Mouse (Mus musculus): ENCODE results near the gene Slc4a1. TPM values are rescaled to one million over a fixed set of nuclear protein-coding genes. Genes with fewer than 3 reads are reported as not detected.

Slc4a1 gene
- polyA plus RNA-seq, 1 experiment from 2014 or later, result 6.9 TPM

- Histone ChIP-seq H3K4me2 (no peak overlapping the region), H3K36me3 (ENCODE audit: insufficient read depth) (no peaks in the 10 kb centered on the region), H3K27me3 (ENCODE audit: insufficient read depth, low read length) (no peaks in the 10 kb centered on the region), H3K27ac (ENCODE audit: low read depth) (no peak overlapping the region), H3K9ac (no peak overlapping the region), H3K4me3 (ENCODE audit: low read depth, low read length) (no peak overlapping the region), H3K9me3 (ENCODE audit: low read depth, low read length) (no peaks in the 10 kb centered on the region), H3K4me1 (ENCODE audit: insufficient read depth) (peaks cover 3% of the 10 kb centered on the region; the same call in 1 of the 2 replicates)
- 74% methylated on average over 6 of the region's 6 CpGs for WGBS
- ATAC-seq (ENCODE audit: insufficient read depth) (no peak), DNase-seq (no peak)
- no peak for TF ChIP-seq CTCF (IDR thresholded peaks at IDR 0.05; ENCODE audit: low read depth)
Observed at GRCm38 (mm10) chr11:102321931-102322330, 44.1 kb downstream of the Slc4a1 start.

GRCm38 (mm10) chr11:102320686-102321005, 45.4 kb downstream of the Slc4a1 start:
- DNase-seq, result peak; percentile 91

GRCm38 (mm10) chr11:102319941-102320685, 45.9 kb downstream of the Slc4a1 start:
- DNase-seq (peak; percentile 89), ATAC-seq (ENCODE audit: insufficient read depth) (peak; percentile 33; the same call in 1 of the 2 replicates)
- no peak for TF ChIP-seq CTCF (IDR thresholded peaks at IDR 0.05; ENCODE audit: low read depth)
- Histone ChIP-seq H3K9ac (peak overlapping the region; percentile 99), H3K4me1 (ENCODE audit: insufficient read depth) (peaks cover 7% of the 10 kb centered on the region; the same call in 1 of the 2 replicates), H3K27me3 (ENCODE audit: insufficient read depth, low read length) (no peaks in the 10 kb centered on the region), H3K36me3 (ENCODE audit: insufficient read depth) (peaks cover 8% of the 10 kb centered on the region; the same call in 1 of the 2 replicates), H3K4me3 (ENCODE audit: low read depth, low read length) (peak overlapping the region; percentile 98), H3K27ac (ENCODE audit: low read depth) (peak overlapping the region; percentile 99), H3K9me3 (ENCODE audit: low read depth, low read length) (no peaks in the 10 kb centered on the region), H3K4me2 (peak overlapping the region; percentile 99)
- WGBS, result under 1% methylated on average over 38 of the region's 38 CpGs

More at GRCm38 (mm10) chr11:102320686-102321005, 45.4 kb downstream of the Slc4a1 start:
- H3K36me3 ChIP-seq (ENCODE audit: insufficient read depth), result peaks cover 3% of the 10 kb centered on the region; the same call in 1 of the 2 replicates
- H3K9ac ChIP-seq, result peak overlapping the region; percentile 99
- H3K27ac ChIP-seq (ENCODE audit: low read depth), result peak overlapping the region; percentile 99
- H3K4me1 ChIP-seq (ENCODE audit: insufficient read depth), result peaks cover 7% of the 10 kb centered on the region; the same call in 1 of the 2 replicates
- no peaks in the 10 kb centered on the region for H3K9me3 ChIP-seq (ENCODE audit: low read depth, low read length)
- WGBS, result 11% methylated on average over 10 of the region's 10 CpGs
- H3K4me3 ChIP-seq (ENCODE audit: low read depth, low read length), result peak overlapping the region; percentile 98
- peak; percentile 29 for TF ChIP-seq CTCF (IDR thresholded peaks at IDR 0.05; ENCODE audit: low read depth)
- H3K4me2 ChIP-seq, result peak overlapping the region; percentile 99
- H3K27me3 ChIP-seq (ENCODE audit: insufficient read depth, low read length), result no peaks in the 10 kb centered on the region
- ATAC-seq (ENCODE audit: insufficient read depth), result peak; percentile 25; the same call in 1 of the 2 replicates

GRCm38 (mm10) chr11:102319410-102319792, 46.6 kb downstream of the Slc4a1 start, which contains the start of gene Ubtf:
Gene Ubtf (minus strand): TSS chr11:102319742.
- peak within 1 kb of the TSS; percentile 99 for H3K4me2 ChIP-seq
- no peak for ATAC-seq (ENCODE audit: insufficient read depth)
- H3K36me3 ChIP-seq (ENCODE audit: insufficient read depth), result peaks cover 15% of the 10 kb centered on the region
- TF ChIP-seq CTCF (IDR thresholded peaks at IDR 0.05; ENCODE audit: low read depth), result no peak
- peak; percentile 85 for DNase-seq
- H3K4me3 ChIP-seq (ENCODE audit: low read depth, low read length), result peak within 1 kb of the TSS; percentile 98
- WGBS, result under 1% methylated on average over 25 of the region's 25 CpGs
- no peaks in the 10 kb centered on the region for H3K27me3 ChIP-seq (ENCODE audit: insufficient read depth, low read length)
- H3K27ac ChIP-seq (ENCODE audit: low read depth), result peak within 1 kb of the TSS; percentile 99
- no peaks in the 10 kb centered on the region for H3K9me3 ChIP-seq (ENCODE audit: low read depth, low read length)
- peak within 1 kb of the TSS; percentile 99 for H3K9ac ChIP-seq
- peaks cover 7% of the 10 kb centered on the region; the same call in 1 of the 2 replicates for H3K4me1 ChIP-seq (ENCODE audit: insufficient read depth)

- DNase-seq, result peak; percentile 70
- H3K9me3 ChIP-seq (ENCODE audit: low read depth, low read length), result no peaks in the 10 kb centered on the region
- H3K4me3 ChIP-seq (ENCODE audit: low read depth, low read length), result peak overlapping the region; percentile 98
- H3K9ac ChIP-seq, result peak overlapping the region; percentile 99
- H3K27ac ChIP-seq (ENCODE audit: low read depth), result peak overlapping the region; percentile 99
- 0 out of 2 replicates have a peak, but pooled peaks have one; percentile 1 for ATAC-seq (ENCODE audit: insufficient read depth)
- H3K27me3 ChIP-seq (ENCODE audit: insufficient read depth, low read length), result no peaks in the 10 kb centered on the region
- H3K4me2 ChIP-seq, result peak overlapping the region; percentile 99
- under 1% methylated on average over 71 of the region's 84 CpGs for WGBS
- H3K4me1 ChIP-seq (ENCODE audit: insufficient read depth), result peaks cover 7% of the 10 kb centered on the region; the same call in 1 of the 2 replicates
- H3K36me3 ChIP-seq (ENCODE audit: insufficient read depth), result peaks cover 22% of the 10 kb centered on the region
- no peak for TF ChIP-seq CTCF (IDR thresholded peaks at IDR 0.05; ENCODE audit: low read depth)
Observed at GRCm38 (mm10) chr11:102318576-102319409, 47.2 kb downstream of the Slc4a1 start.

GRCm38 (mm10) chr11:102317901-102318575, 48.0 kb downstream of the Slc4a1 start:
- Histone ChIP-seq H3K27ac (ENCODE audit: low read depth) (peak overlapping the region; percentile 99), H3K9me3 (ENCODE audit: low read depth, low read length) (no peaks in the 10 kb centered on the region), H3K27me3 (ENCODE audit: insufficient read depth, low read length) (no peaks in the 10 kb centered on the region), H3K4me1 (ENCODE audit: insufficient read depth) (peaks cover 7% of the 10 kb centered on the region; the same call in 1 of the 2 replicates), H3K9ac (peak overlapping the region; percentile 99), H3K36me3 (ENCODE audit: insufficient read depth) (peaks cover 29% of the 10 kb centered on the region), H3K4me2 (peak overlapping the region; percentile 99), H3K4me3 (ENCODE audit: low read depth, low read length) (peak overlapping the region; percentile 98)
- DNase-seq (peak; percentile 85), ATAC-seq (ENCODE audit: insufficient read depth) (peak; percentile 57)
- under 1% methylated on average over 58 of the region's 77 CpGs for WGBS
- TF ChIP-seq CTCF (IDR thresholded peaks at IDR 0.05; ENCODE audit: low read depth), result no peak

Data from lung, embryonic 14.5 days (tissue).